Mouse (Mus musculus) heart, embryonic 13.5 days (tissue): ENCODE data around the gene Eps15. TPM values are rescaled to one million over a fixed set of nuclear protein-coding genes. Genes with fewer than 3 reads are reported as not detected.
A peak's percentile ranks its signal among the peaks of the same experiment; 100 is the strongest.

Experiments used
- ATAC-seq: fragments of 200-750 bp; cut with Nextera tagmentation; 2 replicates; pipeline ENCODE4 v1.8.0; 2017; ENCODE audit warnings: moderate TSS enrichment; ENCODE audit not compliant: insufficient number of reproducible peaks, low FRiP score, low TSS enrichment; ENCODE audit errors: extremely low read depth
- H3K27ac ChIP-seq: fragments of 300-500 bp; sonication (generic); replicated peaks from 2 replicates; pipeline ENCODE4 v1.5.1; 2015; ENCODE audit warnings: moderate library complexity, mild to moderate bottlenecking, inconsistent platforms
- H3K27me3 ChIP-seq: fragments of 300-500 bp; sonication (generic); replicated peaks from 2 replicates; pipeline ENCODE4 v1.6.1; 2015; ENCODE audit warnings: mild to moderate bottlenecking, inconsistent platforms
- H3K36me3 ChIP-seq: fragments of 300-500 bp; sonication (generic); 2 replicates; pipeline ENCODE4 v1.6.1; 2015; ENCODE audit warnings: mild to moderate bottlenecking, inconsistent platforms
- H3K4me1 ChIP-seq: fragments of 300-500 bp; sonication (generic); 2 replicates; pipeline ENCODE4 v1.6.1; 2015; ENCODE audit warnings: inconsistent platforms
- H3K4me2 ChIP-seq: fragments of 300-500 bp; sonication (generic); 2 replicates; pipeline ENCODE4 v1.6.1; 2015; ENCODE audit warnings: inconsistent platforms, mild to moderate bottlenecking, moderate library complexity
- H3K4me3 ChIP-seq: fragments of 300-500 bp; sonication (generic); 2 replicates; pipeline ENCODE4 v1.5.1; 2015; ENCODE audit warnings: moderate library complexity, mild to moderate bottlenecking, inconsistent platforms
- H3K9ac ChIP-seq: fragments of 300-500 bp; sonication (generic); 2 replicates; pipeline ENCODE4 v1.6.1; 2015; ENCODE audit warnings: inconsistent platforms, mild to moderate bottlenecking, moderate library complexity
- H3K9me3 ChIP-seq: fragments of 300-500 bp; sonication (generic); 2 replicates; pipeline ENCODE4 v1.6.1; 2016; ENCODE audit warnings: inconsistent platforms
- WGBS: fragments of 180-500 bp; shearing (Covaris S2); methylation state at CpG from one replicate; pipeline ENCODE4 v1.1.7; 2015; ENCODE audit warnings: mixed read lengths; 5-methylcytosine and 5-hydroxymethylcytosine counted together
- polyA plus RNA-seq: library from polyadenylated mRNA; unstranded; fragments of >200 nt; fragmentation: Nextera tagmentation; extraction: Ambion mirVana; gene quantifications from 2 replicates; pipeline ENCODE4 v1.2.1, GENCODE M21; 2015

Gene Eps15
- polyA plus RNA-seq = 25.4 and 31.1 TPM in 2 replicates

GRCm38 (mm10) chr4:109279689-109280458 lies at the start of gene Eps15:
Gene Eps15 (plus strand): TSS chr4:109280268.
- peak within 1 kb of the TSS; percentile 94 for H3K9ac ChIP-seq
- H3K4me1 ChIP-seq = peaks cover 28% of the 10 kb centered on the region
- H3K27me3 ChIP-seq = no peaks in the 10 kb centered on the region
- peak within 1 kb of the TSS; percentile 87 for H3K27ac ChIP-seq
- H3K4me3 ChIP-seq = peak within 1 kb of the TSS; percentile 95
- ATAC-seq = peak; percentile 90
- no peaks in the 10 kb centered on the region for H3K9me3 ChIP-seq
- no peaks in the 10 kb centered on the region for H3K36me3 ChIP-seq
- WGBS = 3% methylated on average over 40 of the region's 44 CpGs
- peak within 1 kb of the TSS; percentile 90 for H3K4me2 ChIP-seq

DNA sequence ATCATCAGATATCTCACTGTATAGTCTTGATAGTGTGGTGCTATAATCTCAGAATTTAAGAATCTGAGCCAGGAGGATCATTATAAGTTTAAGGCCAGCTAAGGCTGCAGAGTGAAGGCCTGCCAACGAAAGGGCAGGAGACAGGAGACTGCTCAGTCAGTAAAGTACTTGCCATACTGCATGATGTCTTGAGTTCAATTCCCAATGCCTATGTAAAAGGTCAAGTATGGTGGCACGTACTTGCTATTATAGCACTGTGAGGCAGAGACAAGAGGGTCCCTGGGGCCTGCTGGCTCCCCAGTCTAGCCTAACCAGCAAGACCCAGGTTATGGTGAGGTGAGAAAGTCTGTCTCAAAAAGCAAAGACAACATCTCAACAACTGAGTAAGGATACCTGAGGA lies 45.9 kb upstream of the Eps15 start, which contains the start of gene Calr4:
Gene Calr4 (plus strand): TSS at position 301 of the 400 bp plus-strand sequence.
- Histone ChIP-seq H3K9ac (no peak within 1 kb of the TSS), H3K27me3 (no peaks in the 10 kb centered on the region), H3K4me1 (peaks cover 13% of the 10 kb centered on the region; the same call in 1 of the 2 replicates), H3K4me3 (no peak within 1 kb of the TSS), H3K4me2 (no peak within 1 kb of the TSS), H3K27ac (no peak within 1 kb of the TSS), H3K9me3 (no peaks in the 10 kb centered on the region), H3K36me3 (no peaks in the 10 kb centered on the region)
- no peak for ATAC-seq
- 74% methylated on average over 2 of the region's 2 CpGs for WGBS

- 58% methylated on average over 9 of the region's 9 CpGs for WGBS
- no peak overlapping the region for H3K4me2 ChIP-seq
- H3K4me3 ChIP-seq = no peak overlapping the region
- H3K9ac ChIP-seq = no peak overlapping the region
- no peaks in the 10 kb centered on the region for H3K36me3 ChIP-seq
- no peaks in the 10 kb centered on the region for H3K27me3 ChIP-seq
- no peaks in the 10 kb centered on the region for H3K9me3 ChIP-seq
- no peak for ATAC-seq
- H3K4me1 ChIP-seq = peaks cover 8% of the 10 kb centered on the region; the same call in 1 of the 2 replicates
- H3K27ac ChIP-seq = no peak overlapping the region
Measured at GRCm38 (mm10) chr4:109234806-109235350, 45.2 kb upstream of the Eps15 start.

DNA sequence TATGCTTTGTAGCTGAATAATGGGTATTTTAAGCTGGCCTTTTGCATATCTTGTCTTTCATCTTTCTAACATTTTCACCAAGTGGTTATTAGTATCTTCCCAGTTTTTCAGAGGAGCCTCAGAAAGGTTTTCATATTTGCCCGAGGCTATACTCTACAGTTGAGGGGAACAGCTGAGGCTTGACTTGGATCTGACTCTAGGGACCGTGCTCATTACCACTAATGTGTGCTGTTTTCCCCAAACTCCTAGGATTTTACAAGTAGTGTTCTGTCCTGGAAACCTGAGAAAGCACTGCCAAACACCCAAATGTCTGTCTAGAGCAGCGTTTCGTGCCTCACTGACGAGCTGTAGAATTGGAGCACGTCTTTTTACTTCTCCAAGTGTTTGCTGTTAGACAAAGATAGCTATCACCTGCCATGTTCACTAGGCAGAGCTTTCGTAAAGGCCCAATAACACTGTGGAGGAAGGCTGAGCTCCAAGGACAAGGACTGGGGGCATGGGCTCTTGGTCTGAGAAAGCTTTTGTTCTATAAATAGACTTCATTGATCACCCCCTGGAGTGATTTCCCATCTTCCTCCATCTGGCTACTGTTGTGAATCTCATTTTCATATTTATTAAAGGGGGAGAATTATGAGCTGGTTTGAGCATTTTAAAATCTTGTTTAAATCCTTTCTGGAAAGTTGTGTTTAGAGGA lies 43.7 kb upstream of the Eps15 start:
- 69% methylated on average over 7 of the region's 7 CpGs for WGBS
- no peak overlapping the region for H3K4me3 ChIP-seq
- H3K9ac ChIP-seq = no peak overlapping the region
- no peak for ATAC-seq
- no peak overlapping the region for H3K4me2 ChIP-seq
- H3K36me3 ChIP-seq = no peaks in the 10 kb centered on the region
- H3K9me3 ChIP-seq = no peaks in the 10 kb centered on the region
- no peaks in the 10 kb centered on the region for H3K27me3 ChIP-seq
- H3K4me1 ChIP-seq = peaks cover 10% of the 10 kb centered on the region
- H3K27ac ChIP-seq = no peak overlapping the region

GRCm38 (mm10) chr4:109238428-109239268 lies 41.4 kb upstream of the Eps15 start:
- no peak overlapping the region for H3K9ac ChIP-seq
- H3K4me2 ChIP-seq = no peak overlapping the region
- H3K9me3 ChIP-seq = no peaks in the 10 kb centered on the region
- 81% methylated on average over 24 of the region's 24 CpGs for WGBS
- no peaks in the 10 kb centered on the region for H3K27me3 ChIP-seq
- H3K4me3 ChIP-seq = no peak overlapping the region
- H3K4me1 ChIP-seq = peaks cover 21% of the 10 kb centered on the region
- H3K36me3 ChIP-seq = no peaks in the 10 kb centered on the region
- H3K27ac ChIP-seq = no peak overlapping the region
- no peak for ATAC-seq

GRCm38 (mm10) chr4:109241221-109241620 lies 38.8 kb upstream of the Eps15 start:
- Histone ChIP-seq H3K4me1 (peaks cover 21% of the 10 kb centered on the region), H3K9ac (no peak overlapping the region), H3K4me2 (no peak overlapping the region), H3K4me3 (no peak overlapping the region), H3K36me3 (no peaks in the 10 kb centered on the region), H3K27me3 (no peaks in the 10 kb centered on the region), H3K27ac (no peak overlapping the region), H3K9me3 (no peaks in the 10 kb centered on the region)
- no peak for ATAC-seq

- Histone ChIP-seq H3K36me3 (no peaks in the 10 kb centered on the region), H3K9me3 (no peaks in the 10 kb centered on the region), H3K27ac (peak overlapping the region; percentile 67; the same call in 1 of the 2 replicates), H3K4me1 (peaks cover 17% of the 10 kb centered on the region), H3K4me2 (no peak overlapping the region), H3K27me3 (no peaks in the 10 kb centered on the region), H3K9ac (no peak overlapping the region), H3K4me3 (no peak overlapping the region)
- no peak for ATAC-seq
- WGBS = 49% methylated on average over 4 of the region's 4 CpGs
Measured at GRCm38 (mm10) chr4:109241934-109242333, 38.1 kb upstream of the Eps15 start.

DNA sequence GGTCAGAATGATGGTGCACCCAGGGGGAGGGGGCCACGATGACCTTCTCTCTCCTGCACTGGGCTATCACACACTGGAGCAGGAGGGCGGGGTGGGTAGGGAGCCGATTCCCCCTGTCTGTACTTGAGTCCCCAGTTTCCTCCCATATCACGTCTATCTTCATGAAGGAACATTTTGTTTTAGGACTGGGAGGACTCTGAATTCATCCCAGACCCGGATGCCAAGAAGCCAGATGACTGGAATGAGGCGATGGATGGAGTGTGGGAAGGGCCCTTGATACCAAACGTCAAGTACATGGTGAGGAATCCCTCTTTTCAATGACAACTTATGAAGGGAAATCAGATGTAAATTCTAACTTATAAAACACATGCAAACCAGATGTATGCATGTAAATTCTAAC lies 35.6 kb upstream of the Eps15 start:
- Histone ChIP-seq H3K36me3 (no peaks in the 10 kb centered on the region), H3K4me3 (no peak overlapping the region), H3K9ac (no peak overlapping the region), H3K27me3 (no peaks in the 10 kb centered on the region), H3K27ac (no peak overlapping the region), H3K9me3 (no peaks in the 10 kb centered on the region), H3K4me1 (peaks cover 15% of the 10 kb centered on the region), H3K4me2 (no peak overlapping the region)
- ATAC-seq = no peak
- 70% methylated on average over 7 of the region's 7 CpGs for WGBS

GRCm38 (mm10) chr4:109245016-109245620 lies 35.0 kb upstream of the Eps15 start:
- no peak overlapping the region for H3K27ac ChIP-seq
- no peak overlapping the region for H3K4me2 ChIP-seq
- 65% methylated on average over 6 of the region's 6 CpGs for WGBS
- peaks cover 15% of the 10 kb centered on the region for H3K4me1 ChIP-seq
- no peak overlapping the region for H3K4me3 ChIP-seq
- no peak for ATAC-seq
- no peaks in the 10 kb centered on the region for H3K9me3 ChIP-seq
- H3K36me3 ChIP-seq = no peaks in the 10 kb centered on the region
- H3K9ac ChIP-seq = no peak overlapping the region
- no peaks in the 10 kb centered on the region for H3K27me3 ChIP-seq

DNA sequence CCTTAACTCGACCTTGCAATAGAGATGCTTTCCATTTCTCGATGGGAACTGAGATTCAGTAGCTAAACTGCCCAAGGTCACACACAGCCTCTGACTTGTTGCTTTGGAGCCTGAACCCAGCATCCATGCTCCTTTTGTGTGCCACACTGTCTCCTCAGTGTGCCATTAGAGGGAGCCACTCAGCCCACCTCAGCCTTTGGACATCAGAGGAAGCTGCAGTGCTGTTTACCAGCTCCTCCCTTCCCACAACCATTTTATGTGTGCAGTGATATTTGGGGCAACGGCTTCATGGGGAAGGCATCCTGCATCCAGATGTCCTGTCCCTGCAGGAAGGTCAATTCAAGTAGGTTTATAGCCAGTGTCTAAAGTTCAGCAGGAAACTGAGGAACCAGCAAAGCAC lies 28.5 kb upstream of the Eps15 start:
- 34% methylated on average over 3 of the region's 3 CpGs for WGBS
- Histone ChIP-seq H3K9me3 (no peaks in the 10 kb centered on the region), H3K4me2 (no peak overlapping the region), H3K4me3 (no peak overlapping the region), H3K27me3 (no peaks in the 10 kb centered on the region), H3K36me3 (no peaks in the 10 kb centered on the region), H3K27ac (no peak overlapping the region), H3K9ac (no peak overlapping the region), H3K4me1 (peaks cover 14% of the 10 kb centered on the region)
- ATAC-seq = no peak
